In genomic region chr5:90728254-90728653, GRCm38 (mm10) we compare ENCODE assay signal across 36 mouse cellular contexts. TPM values are rescaled to one million over a fixed set of nuclear protein-coding genes. Genes with fewer than 3 reads are reported as not detected.
"Had no signal": no experiment of that assay in that cellular context is flagged by ENCODE, and none has a peak within 500 bp of the region (broad histone marks: within the 10 kb centered on the region; RNA-seq: fewer than 3 reads in every experiment).

No protein-coding gene starts in this region.

- H3K4me1 ChIP-seq: limb, embryonic 15.5 days; liver, embryonic 12.5 days; liver, embryonic 13.5 days; liver, embryonic 15.5 days; midbrain, embryonic 10.5 days; midbrain, embryonic 12.5 days; midbrain, embryonic 13.5 days; midbrain, embryonic 15.5 days; neural tube, embryonic 12.5 days had no signal

- DNase-seq: left cerebral cortex, postnatal 4 days; liver; liver, embryonic 13.5 days; liver, postnatal 0 days; lung, adult 18-20 months; lung, adult 2 months; lung, embryonic 14.5 days; lung, postnatal 10 days; lung, postnatal 14 days; lung, postnatal 36 days; lung, postnatal 4 days; midbrain, embryonic 14.5 days had no signal

- H3K9ac ChIP-seq: limb, embryonic 12.5 days; limb, embryonic 13.5 days; limb, embryonic 15.5 days; liver, embryonic 12.5 days; liver, embryonic 13.5 days; liver, embryonic 14.5 days; liver, embryonic 15.5 days; liver, postnatal 0 days; lung, embryonic 14.5 days; lung, embryonic 15.5 days; midbrain, embryonic 12.5 days; midbrain, embryonic 13.5 days; midbrain, embryonic 15.5 days; neural tube, embryonic 12.5 days had no signal

- H3K4me2 ChIP-seq: limb, embryonic 12.5 days; limb, embryonic 13.5 days; limb, embryonic 15.5 days; liver, embryonic 11.5 days; liver, embryonic 12.5 days; liver, embryonic 13.5 days; liver, embryonic 15.5 days; lung, embryonic 14.5 days; lung, embryonic 15.5 days; midbrain, embryonic 11.5 days; midbrain, embryonic 12.5 days; midbrain, embryonic 13.5 days; midbrain, embryonic 15.5 days; neural tube, embryonic 12.5 days had no signal

- H3K4me3 ChIP-seq: limb, embryonic 10.5 days; limb, embryonic 12.5 days; limb, embryonic 13.5 days; limb, embryonic 15.5 days; liver, embryonic 12.5 days; liver, embryonic 13.5 days; liver, embryonic 15.5 days; lung, embryonic 15.5 days; megakaryocyte, embryonic 14.5 days; midbrain, embryonic 10.5 days; midbrain, embryonic 12.5 days; midbrain, embryonic 13.5 days; midbrain, embryonic 15.5 days; myocyte; neural tube, embryonic 12.5 days had no signal

- H3K36me3 ChIP-seq: limb, embryonic 10.5 days; limb, embryonic 12.5 days; limb, embryonic 13.5 days; limb, embryonic 15.5 days; liver, embryonic 12.5 days; liver, embryonic 13.5 days; liver, embryonic 15.5 days; lung, embryonic 15.5 days; midbrain, embryonic 10.5 days; midbrain, embryonic 12.5 days; midbrain, embryonic 13.5 days; midbrain, embryonic 15.5 days; neural tube, embryonic 12.5 days had no signal

- H3K27me3 ChIP-seq: limb, embryonic 12.5 days; limb, embryonic 13.5 days; limb, embryonic 15.5 days; liver, embryonic 12.5 days; liver, embryonic 13.5 days; liver, embryonic 15.5 days; lung, embryonic 15.5 days; megakaryocyte, embryonic 14.5 days; midbrain, embryonic 12.5 days; midbrain, embryonic 13.5 days; midbrain, embryonic 15.5 days; neural tube, embryonic 12.5 days had no signal

- H3K27ac ChIP-seq: limb, embryonic 10.5 days; limb, embryonic 12.5 days; limb, embryonic 13.5 days; limb, embryonic 15.5 days; liver, embryonic 12.5 days; liver, embryonic 13.5 days; liver, embryonic 14.5 days; liver, embryonic 15.5 days; lung, embryonic 15.5 days; macrophage; midbrain, embryonic 10.5 days; midbrain, embryonic 12.5 days; midbrain, embryonic 13.5 days; midbrain, embryonic 15.5 days; neural tube, embryonic 12.5 days had no signal

- ATAC-seq: liver, embryonic 12.5 days; liver, postnatal 0 days; lung, postnatal 0 days; midbrain, embryonic 13.5 days; midbrain, embryonic 15.5 days; midbrain, embryonic 16.5 days had no signal

- H3K9me3 ChIP-seq: limb, embryonic 10.5 days; limb, embryonic 12.5 days; limb, embryonic 13.5 days; limb, embryonic 15.5 days; liver, embryonic 12.5 days; liver, embryonic 13.5 days; liver, embryonic 15.5 days; lung, embryonic 15.5 days; megakaryocyte, embryonic 14.5 days; midbrain, embryonic 10.5 days; midbrain, embryonic 12.5 days; midbrain, embryonic 13.5 days; midbrain, embryonic 15.5 days; neural tube, embryonic 12.5 days had no signal

RNA-seq across cellular contexts. Expression of gene Cxcl5, which starts 30.9 kb away (rescaled TPM):
- polyA plus RNA-seq: limb, embryonic 12.5 days; lung, embryonic 14.5 days; lung, embryonic 15.5 days; lung, embryonic 16.5 days; midbrain, embryonic 12.5 days; midbrain, embryonic 13.5 days; midbrain, embryonic 14.5 days; neural tube, embryonic 12.5 days had no signal

RNA-seq across cellular contexts. Expression of gene Pf4, which starts 44.0 kb away (rescaled TPM):
- polyA plus RNA-seq: myocyte had no signal

RNA-seq across cellular contexts. Expression of gene Cxcl3, which starts 57.6 kb away (rescaled TPM):
- polyA plus RNA-seq: limb, embryonic 10.5 days; limb, embryonic 12.5 days; liver, adult 2 months; liver, embryonic 12.5 days; liver, embryonic 13.5 days; liver, embryonic 15.5 days; liver, embryonic 16.5 days; liver, postnatal 0 days; lung, embryonic 16.5 days; midbrain, embryonic 10.5 days; midbrain, embryonic 11.5 days; midbrain, embryonic 12.5 days; midbrain, embryonic 13.5 days; midbrain, embryonic 14.5 days; midbrain, embryonic 15.5 days; midbrain, embryonic 16.5 days; myocyte; neural tube, embryonic 11.5 days; neural tube, embryonic 12.5 days had no signal
